Mouse (Mus musculus): Measurements from ENCODE around the gene Abcc10. TPM values are rescaled to one million over a fixed set of nuclear protein-coding genes. Genes with fewer than 3 reads are reported as not detected.

The Abcc10 gene
- polyA plus RNA-seq (2014; fragmentation: Nextera tagmentation; extraction: Ambion mirVana), result 8.5 and 9.6 TPM in 2 replicates

- Histone ChIP-seq H3K4me1 (ENCODE audit: control insufficient read depth, insufficient read depth, low read length) (peaks cover 9% of the 10 kb centered on the region; the same call in 1 of the 2 replicates), H3K4me3 (replicated peaks; ENCODE audit: low read depth, low read length) (peak within 1 kb of the TSS; percentile 75), H3K4me2 (ENCODE audit: low read length) (peak within 1 kb of the TSS; percentile 82), H3K9me3 (ENCODE audit: control insufficient read depth, low read length) (no peaks in the 10 kb centered on the region), H3K36me3 (ENCODE audit: control insufficient read depth, insufficient read depth, low read length) (peaks cover 11% of the 10 kb centered on the region; the same call in 1 of the 2 replicates), H3K9ac (replicated peaks; ENCODE audit: low read length) (peak within 1 kb of the TSS; percentile 87), H3K27me3 (ENCODE audit: control insufficient read depth, insufficient read depth, low read length) (no peaks in the 10 kb centered on the region), H3K27ac (replicated peaks; ENCODE audit: low read depth, low read length) (peak within 1 kb of the TSS; percentile 91)
- ATAC-seq (ENCODE audit: low FRiP score, low TSS enrichment) (peak; percentile 98), DNase-seq (peak; percentile 98)
- WGBS, result under 1% methylated on average over 40 of the region's 40 CpGs
These were observed at the start of gene Abcc10 for GRCm38 (mm10) chr17:46327906-46328534. Gene Abcc10, minus strand, starts transcription at chr17:46328352.

DNA sequence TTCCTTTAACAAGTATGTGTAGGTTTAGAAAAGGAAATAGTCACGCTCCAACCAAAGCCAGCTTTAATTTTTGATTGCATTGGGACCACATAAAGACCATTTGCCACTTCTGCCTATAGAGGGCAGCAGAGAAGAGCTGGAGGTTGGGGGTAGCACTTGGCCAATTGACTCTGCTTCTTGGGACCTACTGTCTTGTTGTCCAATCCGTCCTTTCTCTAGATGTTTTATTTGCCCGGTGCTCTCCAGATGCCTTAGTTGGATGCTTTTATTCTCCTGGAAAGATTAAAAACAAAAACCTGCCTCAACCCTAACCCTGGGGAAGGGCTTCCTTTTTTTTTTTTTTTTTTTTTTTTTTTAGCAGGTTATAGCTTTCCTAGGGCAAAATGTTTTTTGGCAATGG is 43.6 kb upstream of the Abcc10 start:
- ATAC-seq (ENCODE audit: low FRiP score, low TSS enrichment) (no peak), DNase-seq (no peak)
- WGBS, result 79% methylated on average over 3 of the region's 3 CpGs
- Histone ChIP-seq H3K9me3 (ENCODE audit: control insufficient read depth, low read length) (0 out of 2 replicates have a peak, but pooled peaks cover 5% of the 10 kb centered on the region), H3K27ac (replicated peaks; ENCODE audit: low read depth, low read length) (no peak overlapping the region), H3K9ac (replicated peaks; ENCODE audit: low read length) (no peak overlapping the region), H3K4me3 (replicated peaks; ENCODE audit: low read depth, low read length) (no peak overlapping the region), H3K36me3 (ENCODE audit: control insufficient read depth, insufficient read depth, low read length) (no peaks in the 10 kb centered on the region), H3K4me1 (ENCODE audit: control insufficient read depth, insufficient read depth, low read length) (no peaks in the 10 kb centered on the region), H3K4me2 (ENCODE audit: low read length) (no peak overlapping the region), H3K27me3 (ENCODE audit: control insufficient read depth, insufficient read depth, low read length) (no peaks in the 10 kb centered on the region)

GRCm38 (mm10) chr17:46351026-46351700 is 23.0 kb upstream of the Abcc10 start:
- Histone ChIP-seq H3K4me1 (ENCODE audit: control insufficient read depth, insufficient read depth, low read length) (no peaks in the 10 kb centered on the region), H3K9ac (replicated peaks; ENCODE audit: low read length) (no peak overlapping the region), H3K27me3 (ENCODE audit: control insufficient read depth, insufficient read depth, low read length) (no peaks in the 10 kb centered on the region), H3K36me3 (ENCODE audit: control insufficient read depth, insufficient read depth, low read length) (no peaks in the 10 kb centered on the region), H3K27ac (replicated peaks; ENCODE audit: low read depth, low read length) (no peak overlapping the region), H3K9me3 (ENCODE audit: control insufficient read depth, low read length) (no peaks in the 10 kb centered on the region; the same call in 1 of the 2 replicates), H3K4me2 (ENCODE audit: low read length) (no peak overlapping the region), H3K4me3 (replicated peaks; ENCODE audit: low read depth, low read length) (no peak overlapping the region)
- 89% methylated on average over 8 of the region's 8 CpGs for WGBS
- DNase-seq, result no peak
- no peak for ATAC-seq (ENCODE audit: low FRiP score, low TSS enrichment)

GRCm38 (mm10) chr17:46341208-46341607 is 13.1 kb upstream of the Abcc10 start:
- DNase-seq, result no peak
- Histone ChIP-seq H3K4me2 (ENCODE audit: low read length) (no peak overlapping the region), H3K9ac (replicated peaks; ENCODE audit: low read length) (no peak overlapping the region), H3K36me3 (ENCODE audit: control insufficient read depth, insufficient read depth, low read length) (no peaks in the 10 kb centered on the region), H3K4me1 (ENCODE audit: control insufficient read depth, insufficient read depth, low read length) (no peaks in the 10 kb centered on the region), H3K27ac (replicated peaks; ENCODE audit: low read depth, low read length) (no peak overlapping the region), H3K9me3 (ENCODE audit: control insufficient read depth, low read length) (no peaks in the 10 kb centered on the region), H3K27me3 (ENCODE audit: control insufficient read depth, insufficient read depth, low read length) (no peaks in the 10 kb centered on the region), H3K4me3 (replicated peaks; ENCODE audit: low read depth, low read length) (no peak overlapping the region)
- 87% methylated on average over 7 of the region's 7 CpGs for WGBS
- no peak for ATAC-seq (ENCODE audit: low FRiP score, low TSS enrichment)

DNA sequence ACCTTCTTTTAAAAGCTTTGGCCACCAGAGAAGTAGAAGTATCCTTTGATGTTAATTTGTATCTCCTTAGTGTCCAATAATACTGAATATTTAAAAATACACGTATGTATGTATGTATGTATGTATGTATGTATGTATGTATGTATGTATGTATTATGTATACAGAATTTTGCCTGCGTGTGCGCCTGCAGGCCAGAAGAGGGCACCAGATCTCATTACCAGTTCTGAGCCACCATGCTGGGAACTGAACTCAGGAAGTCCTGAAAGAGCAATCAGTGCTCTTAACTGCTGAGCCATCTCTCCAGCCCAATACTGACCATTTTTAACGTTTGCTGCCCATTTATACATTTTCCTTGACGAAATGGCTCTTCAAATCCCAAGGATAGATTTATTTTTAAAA is 8.3 kb upstream of the Abcc10 start:
- WGBS, result 29% methylated on average over 5 of the region's 5 CpGs
- no peak overlapping the region for H3K4me3 ChIP-seq (replicated peaks; ENCODE audit: low read depth, low read length)
- DNase-seq, result peak; percentile 30
- no peaks in the 10 kb centered on the region for H3K4me1 ChIP-seq (ENCODE audit: control insufficient read depth, insufficient read depth, low read length)
- H3K27me3 ChIP-seq (ENCODE audit: control insufficient read depth, insufficient read depth, low read length), result no peaks in the 10 kb centered on the region
- H3K9ac ChIP-seq (replicated peaks; ENCODE audit: low read length), result no peak overlapping the region
- no peak for ATAC-seq (ENCODE audit: low FRiP score, low TSS enrichment)
- no peaks in the 10 kb centered on the region for H3K36me3 ChIP-seq (ENCODE audit: control insufficient read depth, insufficient read depth, low read length)
- no peak overlapping the region for H3K4me2 ChIP-seq (ENCODE audit: low read length)
- H3K27ac ChIP-seq (replicated peaks; ENCODE audit: low read depth, low read length), result no peak overlapping the region
- no peaks in the 10 kb centered on the region for H3K9me3 ChIP-seq (ENCODE audit: control insufficient read depth, low read length)

DNA sequence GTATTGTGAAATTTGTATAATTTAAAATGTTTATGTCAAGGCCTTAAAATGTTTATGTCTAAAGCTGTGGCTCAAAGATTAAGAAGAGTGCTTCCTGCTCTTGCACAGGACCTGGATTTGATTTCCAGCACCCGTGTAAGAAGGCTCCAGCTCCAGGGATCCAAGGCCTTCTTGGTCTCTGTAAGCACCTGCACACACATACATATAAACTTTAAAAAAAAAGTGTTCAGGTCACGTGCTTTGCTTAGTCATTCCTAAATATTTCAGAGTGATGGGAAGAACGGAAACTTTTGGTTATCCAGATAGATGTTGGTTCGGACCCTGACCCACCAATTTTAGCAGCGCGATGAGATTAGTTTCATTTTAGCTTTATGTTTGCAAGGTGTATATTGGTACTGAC is 571 bp upstream of the Abcc10 start:
- H3K4me1 ChIP-seq (ENCODE audit: control insufficient read depth, insufficient read depth, low read length), result peaks cover 9% of the 10 kb centered on the region; the same call in 1 of the 2 replicates
- H3K9me3 ChIP-seq (ENCODE audit: control insufficient read depth, low read length), result no peaks in the 10 kb centered on the region
- 72% methylated on average over 6 of the region's 6 CpGs for WGBS
- peak overlapping the region; percentile 75 for H3K4me3 ChIP-seq (replicated peaks; ENCODE audit: low read depth, low read length)
- H3K36me3 ChIP-seq (ENCODE audit: control insufficient read depth, insufficient read depth, low read length), result peaks cover 4% of the 10 kb centered on the region; the same call in 1 of the 2 replicates
- no peaks in the 10 kb centered on the region for H3K27me3 ChIP-seq (ENCODE audit: control insufficient read depth, insufficient read depth, low read length)
- H3K9ac ChIP-seq (replicated peaks; ENCODE audit: low read length), result no peak overlapping the region; the same call in 1 of the 2 replicates
- DNase-seq (no peak), ATAC-seq (ENCODE audit: low FRiP score, low TSS enrichment) (no peak)
- peak overlapping the region; percentile 82 for H3K4me2 ChIP-seq (ENCODE audit: low read length)
- peak overlapping the region; percentile 91 for H3K27ac ChIP-seq (replicated peaks; ENCODE audit: low read depth, low read length)

DNA sequence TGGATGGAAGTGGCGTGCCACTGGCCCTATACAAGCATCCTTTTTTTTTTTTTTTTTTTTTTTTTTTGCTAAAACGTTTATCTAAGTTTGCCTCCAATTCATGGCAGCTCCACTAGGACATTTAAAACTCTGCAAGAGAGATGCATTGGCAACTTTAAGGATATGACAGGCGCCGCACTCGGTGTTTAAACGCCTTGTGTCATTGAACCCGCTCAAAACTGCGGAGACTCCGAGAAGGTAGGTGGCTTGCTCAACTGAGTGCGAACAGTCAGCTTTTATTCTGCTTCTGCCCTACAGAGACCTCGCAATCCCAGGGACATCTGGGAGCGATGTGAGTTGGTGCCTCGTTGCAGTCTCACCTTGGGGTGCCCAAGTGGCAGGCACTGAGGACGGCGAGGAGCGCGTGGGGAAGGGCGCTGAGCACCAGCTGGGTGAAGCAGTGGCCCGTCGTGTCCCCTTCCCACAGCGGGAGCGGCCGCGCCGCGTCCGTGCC is 693 bp downstream of the Abcc10 start:
- WGBS, result 3% methylated on average over 27 of the region's 27 CpGs
- Histone ChIP-seq H3K4me3 (replicated peaks; ENCODE audit: low read depth, low read length) (peak overlapping the region; percentile 75), H3K4me1 (ENCODE audit: control insufficient read depth, insufficient read depth, low read length) (peaks cover 9% of the 10 kb centered on the region; the same call in 1 of the 2 replicates), H3K27me3 (ENCODE audit: control insufficient read depth, insufficient read depth, low read length) (no peaks in the 10 kb centered on the region), H3K36me3 (ENCODE audit: control insufficient read depth, insufficient read depth, low read length) (peaks cover 11% of the 10 kb centered on the region; the same call in 1 of the 2 replicates), H3K9ac (replicated peaks; ENCODE audit: low read length) (peak overlapping the region; percentile 87), H3K27ac (replicated peaks; ENCODE audit: low read depth, low read length) (peak overlapping the region; percentile 91), H3K9me3 (ENCODE audit: control insufficient read depth, low read length) (no peaks in the 10 kb centered on the region), H3K4me2 (ENCODE audit: low read length) (peak overlapping the region; percentile 82)
- DNase-seq (no peak), ATAC-seq (ENCODE audit: low FRiP score, low TSS enrichment) (no peak)

DNA sequence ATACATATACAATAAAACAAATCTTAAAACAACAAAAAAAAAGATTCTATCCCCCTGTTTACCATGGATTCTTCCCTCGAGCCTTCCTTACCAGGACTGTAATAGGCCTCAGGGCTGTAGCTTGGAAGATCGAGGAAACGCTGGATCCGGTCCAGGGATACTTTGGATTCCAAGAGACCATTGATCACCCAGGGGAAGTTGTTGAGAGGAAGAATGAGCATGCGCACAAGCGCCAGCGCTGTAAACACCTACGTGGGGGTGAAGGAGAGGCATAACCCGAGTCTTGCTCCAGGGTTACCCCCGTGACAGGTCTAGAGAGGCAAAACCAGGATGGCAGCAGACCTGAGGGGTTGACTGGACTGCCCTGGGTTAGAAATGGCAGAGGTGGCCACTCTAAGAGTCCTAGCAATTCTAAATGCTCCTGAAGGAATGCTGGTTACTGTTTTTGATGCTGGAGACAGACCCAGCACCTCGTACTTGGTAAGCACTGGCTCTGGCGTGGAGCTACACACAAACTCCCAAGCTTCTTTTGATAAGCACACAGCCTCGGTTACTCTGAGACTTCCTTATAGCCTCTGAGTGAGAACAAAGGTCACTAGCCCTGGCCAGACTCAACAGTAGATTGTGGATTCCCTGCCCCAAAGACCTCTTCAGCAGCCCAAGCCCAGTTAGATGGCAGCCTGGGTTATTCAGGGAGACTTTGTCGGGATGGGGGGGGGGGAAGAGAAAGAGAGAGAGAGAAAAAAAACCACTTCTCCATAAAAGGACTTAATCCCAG is 5.9 kb downstream of the Abcc10 start:
- Histone ChIP-seq H3K27me3 (ENCODE audit: control insufficient read depth, insufficient read depth, low read length) (no peaks in the 10 kb centered on the region), H3K4me3 (replicated peaks; ENCODE audit: low read depth, low read length) (no peak overlapping the region), H3K4me2 (ENCODE audit: low read length) (no peak overlapping the region), H3K9ac (replicated peaks; ENCODE audit: low read length) (no peak overlapping the region), H3K36me3 (ENCODE audit: control insufficient read depth, insufficient read depth, low read length) (peaks cover 18% of the 10 kb centered on the region; the same call in 1 of the 2 replicates), H3K4me1 (ENCODE audit: control insufficient read depth, insufficient read depth, low read length) (peaks cover 4% of the 10 kb centered on the region; the same call in 1 of the 2 replicates), H3K27ac (replicated peaks; ENCODE audit: low read depth, low read length) (no peak overlapping the region), H3K9me3 (ENCODE audit: control insufficient read depth, low read length) (no peaks in the 10 kb centered on the region)
- ATAC-seq (ENCODE audit: low FRiP score, low TSS enrichment) (no peak), DNase-seq (no peak)
- WGBS, result 88% methylated on average over 14 of the region's 14 CpGs

Data from midbrain, embryonic 14.5 days (tissue).